Mouse (Mus musculus): Measurements from ENCODE around the gene Prmt9.

- no peak for TF ChIP-seq POLR2A (IDR thresholded peaks at IDR 0.05; ENCODE audit: borderline replicate concordance, extremely low read depth, insufficient read depth, insufficient read length, poor library complexity, severe bottlenecking)
- TF ChIP-seq CTCF (IDR thresholded peaks at IDR 0.05; ENCODE audit: borderline replicate concordance, extremely low read depth, insufficient read depth, insufficient read length): no peak
These were observed 41.6 kb upstream of the Prmt9 start for GRCm38 (mm10) chr8:77507510-77508035.

All from brain, embryonic 14.5 days (tissue).